Mouse (Mus musculus) heart, adult 8-10 months (tissue): ENCODE measurements around the gene Nle1. TPM values are rescaled to one million over a fixed set of nuclear protein-coding genes. Genes with fewer than 3 reads are reported as not detected.
A peak's percentile ranks its signal among the peaks of the same experiment; 100 is the strongest.

Experiments
- DNase-seq: peaks from one replicate; pipeline ENCODE4 v3.0.0; 2022; ENCODE audit warnings: low spot score
- total RNA-seq, 4 experiments: library from RNA; stranded (reverse); gene quantifications; 2 replicates each; pipeline ENCODE4 v1.2.4; 2022

The Nle1 gene
- total RNA-seq, 4 experiments from 2014 or later = 7.0 to 13.0 (median 9.7) TPM

GRCm38 (mm10) chr11:82914711-82915352, 6.6 kb upstream of the Nle1 start:
- peak; percentile 79 for DNase-seq

DNA sequence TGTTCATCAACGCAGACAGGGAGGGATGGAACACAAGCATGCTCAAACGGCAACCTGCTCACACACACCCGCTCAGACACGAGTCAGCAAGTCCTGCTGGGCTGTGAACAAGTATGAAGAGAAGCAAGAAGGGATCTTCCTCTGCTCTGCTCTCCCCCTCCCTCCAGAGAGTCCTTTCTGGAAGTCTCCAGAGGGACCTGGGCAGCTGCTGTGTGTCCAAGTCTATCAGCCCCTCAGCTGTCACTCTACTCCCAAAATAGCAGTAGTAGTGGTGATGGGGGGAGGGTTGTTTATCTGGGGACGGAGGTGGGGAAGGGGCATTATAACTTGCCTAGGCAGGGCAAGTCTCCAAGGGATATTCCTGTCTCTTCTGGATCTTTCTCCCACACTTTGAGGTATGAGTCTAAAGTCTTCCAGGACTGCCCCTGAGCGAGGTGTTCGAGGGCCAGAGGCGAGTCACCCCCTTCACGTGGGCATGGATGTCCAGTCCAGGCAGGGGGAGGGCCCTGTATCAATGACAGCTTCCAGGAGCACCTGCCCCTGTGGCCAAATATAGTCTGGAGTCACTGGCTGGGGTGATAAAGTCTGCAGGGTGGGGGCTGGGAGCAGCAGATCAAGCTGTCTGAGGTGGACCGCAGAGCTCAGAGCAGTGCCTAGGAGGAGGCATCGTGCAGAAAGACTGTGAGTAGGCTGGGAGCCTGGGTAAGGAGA, 2.6 kb upstream of the Nle1 start:
- DNase-seq = peak; percentile 76

DNA sequence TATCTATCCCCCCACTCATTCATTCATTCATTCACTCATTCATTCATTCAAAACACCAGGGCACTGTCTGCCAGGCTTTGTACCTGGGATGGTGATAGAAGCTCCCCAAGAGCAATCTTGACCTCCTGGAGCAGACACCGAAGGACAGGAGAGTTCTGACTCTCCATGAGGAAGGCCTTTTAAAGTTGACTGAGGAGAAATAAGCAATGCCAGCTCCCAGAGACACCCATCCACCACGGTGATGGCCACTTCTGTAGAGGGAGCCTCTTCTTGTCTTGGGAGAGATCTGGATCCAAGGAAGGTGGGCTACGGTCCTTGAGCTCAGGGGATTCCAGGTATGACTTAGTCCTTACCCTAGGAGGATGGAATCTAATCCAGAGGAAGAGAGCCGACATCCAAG, 2.0 kb upstream of the Nle1 start, which contains the start of gene Unc45b:
TSS of gene Unc45b (plus strand) at position 301 of the 400 bp plus-strand sequence.
- DNase-seq = no peak

- DNase-seq = no peak
Observed at GRCm38 (mm10) chr11:82908608-82908989, 388 bp upstream of the Nle1 start.

GRCm38 (mm10) chr11:82905816-82906215, 2.4 kb downstream of the Nle1 start:
- no peak for DNase-seq

DNA sequence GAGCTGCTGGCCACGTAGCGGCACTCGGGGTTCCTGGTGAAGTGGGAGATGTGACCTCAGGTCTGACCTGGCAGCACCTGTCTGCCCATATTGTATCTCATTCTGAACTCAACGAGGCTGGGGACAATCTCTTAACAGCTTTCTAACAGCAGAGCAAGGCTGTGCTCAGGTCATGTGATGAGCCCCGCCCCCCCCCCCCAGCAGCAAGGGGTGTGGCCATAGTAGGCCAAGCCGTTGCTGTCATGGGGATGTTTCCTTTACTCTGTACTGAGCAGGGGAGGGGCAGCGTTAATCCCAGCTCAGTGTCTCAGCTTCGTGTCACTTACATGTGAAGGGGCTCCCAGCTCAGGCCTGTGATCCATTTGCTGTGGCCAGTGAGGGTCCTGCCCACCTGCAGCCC, 3.3 kb downstream of the Nle1 start:
- DNase-seq = no peak

DNA sequence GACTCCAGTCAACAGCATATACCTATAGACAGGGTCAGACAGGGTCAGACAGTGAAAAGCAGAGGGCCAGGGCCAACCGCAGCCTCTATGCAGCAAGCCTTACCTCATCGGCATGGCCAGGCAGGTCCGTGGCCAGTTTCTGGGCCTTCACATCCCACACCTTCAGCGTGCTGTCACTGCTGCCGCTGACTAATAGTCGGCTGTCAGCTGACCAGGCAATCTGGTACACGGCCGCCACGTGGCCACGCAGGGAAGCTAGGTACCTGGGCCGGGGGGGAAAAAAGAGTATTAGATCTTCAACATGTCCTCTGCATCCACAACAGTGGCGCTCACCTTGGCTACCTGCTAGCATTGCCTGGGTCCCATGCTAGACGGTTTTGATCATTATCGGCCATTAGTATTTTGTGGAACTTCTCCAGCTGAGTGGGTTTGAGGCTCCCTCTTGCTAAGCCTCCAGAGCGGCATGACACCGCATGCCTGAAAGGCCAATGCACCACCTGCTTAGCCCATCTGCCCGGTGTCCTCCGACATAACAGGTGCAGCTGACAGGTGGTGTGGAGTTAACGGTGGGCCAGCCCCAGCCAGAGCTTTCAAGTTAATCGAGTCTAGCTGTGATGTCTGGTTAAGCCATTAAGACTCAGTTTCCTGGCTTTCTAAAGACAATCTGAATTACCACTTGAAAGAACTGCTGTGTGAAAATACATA, 6.5 kb downstream of the Nle1 start:
- no peak for DNase-seq

DNA sequence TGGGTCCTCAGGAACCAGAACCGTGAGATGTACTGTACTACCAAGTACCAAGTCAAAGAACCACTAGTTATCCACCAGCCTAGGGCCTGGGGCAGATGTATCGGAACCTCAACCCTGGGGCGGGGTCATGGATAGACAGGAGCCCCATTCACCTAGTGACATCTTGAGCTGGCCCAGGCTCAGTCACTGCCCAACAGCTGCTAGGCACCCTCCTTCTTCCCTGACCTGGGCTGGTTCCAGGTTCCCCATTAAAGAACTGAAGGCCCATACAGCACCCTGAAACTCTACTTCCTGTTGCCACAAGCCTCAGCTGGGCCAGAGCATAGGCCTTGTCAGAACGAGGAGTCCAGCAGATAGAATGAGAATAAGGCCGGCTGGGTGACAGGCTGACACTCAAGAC, 8.5 kb downstream of the Nle1 start:
- no peak for DNase-seq

DNA sequence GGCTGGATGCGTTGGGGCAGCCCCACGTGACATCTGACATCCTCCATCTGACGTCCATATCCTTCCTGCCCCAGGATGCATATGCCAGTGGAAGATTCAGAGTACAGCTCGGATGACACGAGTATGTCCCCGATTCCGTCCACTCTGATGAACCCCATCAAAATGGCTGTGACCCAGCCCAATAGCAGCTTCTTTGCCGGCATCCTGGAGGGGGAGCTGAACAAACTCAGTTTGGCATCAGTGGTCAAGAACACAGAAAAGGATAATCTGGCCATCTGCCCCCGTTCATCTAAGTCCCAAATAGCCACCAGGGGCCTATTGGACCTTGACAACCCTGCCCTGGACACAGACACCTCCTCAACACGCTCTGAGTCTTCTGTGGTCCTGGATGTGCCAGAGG, 10.7 kb downstream of the Nle1 start:
- DNase-seq = no peak

DNA sequence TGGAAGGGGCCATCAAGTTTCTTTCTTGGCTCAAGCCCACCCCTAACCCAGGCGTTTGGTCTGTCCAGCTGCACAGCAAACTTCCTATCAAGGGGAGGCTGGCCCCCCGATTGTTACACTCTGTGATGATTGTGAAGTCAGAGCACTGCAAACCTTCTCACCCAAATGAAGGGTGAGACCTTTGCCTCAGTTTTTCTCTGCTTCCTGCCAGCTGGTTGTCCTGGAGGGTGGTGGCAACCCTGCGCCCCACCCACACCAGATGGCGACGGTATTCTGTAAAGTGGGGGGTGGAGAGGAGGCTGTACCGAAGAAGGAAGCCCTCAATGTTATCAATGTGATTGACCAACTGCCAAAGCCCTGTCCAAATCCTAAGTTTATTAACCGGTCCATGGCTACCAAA, 16.3 kb downstream of the Nle1 start, which contains the start of gene Fndc8:
TSS of gene Fndc8 (plus strand) at position 189 of the 400 bp plus-strand sequence.
- no peak for DNase-seq

- DNase-seq = peak; percentile 93
Observed at GRCm38 (mm10) chr11:82890342-82890762, 17.9 kb downstream of the Nle1 start, which contains the start of gene Rad51d. Gene Rad51d (minus strand): TSS chr11:82890614.

DNA sequence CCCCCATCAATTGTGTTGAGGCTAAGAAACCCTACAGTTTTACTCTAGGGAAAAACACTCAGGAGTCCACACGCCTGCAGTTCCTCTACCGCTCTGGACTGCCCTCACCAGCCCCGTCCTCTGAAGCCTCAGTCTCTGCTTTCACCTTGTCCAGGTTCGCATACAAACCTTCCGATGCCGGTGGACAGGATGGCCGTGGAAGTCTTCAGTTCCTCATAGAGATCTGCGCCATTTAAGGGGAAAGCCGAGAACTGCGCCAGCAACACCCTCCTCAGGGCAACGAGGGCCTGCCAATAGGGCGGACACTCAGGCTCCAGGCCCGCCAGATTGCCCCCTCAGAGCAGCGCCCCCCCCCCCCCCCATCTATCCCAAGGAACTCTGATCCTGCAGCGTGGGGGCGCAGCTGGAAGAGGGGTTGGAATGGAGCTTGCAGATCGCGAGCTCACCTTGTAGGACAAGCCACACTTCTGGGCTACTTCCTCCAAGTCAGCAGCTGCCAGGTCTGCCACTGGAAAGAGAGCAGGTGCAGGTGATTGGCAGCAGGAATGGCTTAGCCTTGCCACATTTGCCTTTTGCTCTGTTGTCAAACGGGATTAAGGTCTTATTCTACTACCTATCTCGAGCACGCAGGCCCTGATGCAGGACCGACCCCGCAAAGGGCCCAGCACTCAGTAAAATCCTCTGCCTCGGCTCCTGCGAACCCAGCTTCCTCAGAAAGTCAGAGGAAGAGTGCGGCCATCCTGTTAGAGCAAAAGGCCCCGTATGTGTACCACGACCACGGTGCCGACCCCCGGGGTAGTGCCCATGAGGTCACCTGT, 18.5 kb downstream of the Nle1 start:
- DNase-seq = no peak

DNA sequence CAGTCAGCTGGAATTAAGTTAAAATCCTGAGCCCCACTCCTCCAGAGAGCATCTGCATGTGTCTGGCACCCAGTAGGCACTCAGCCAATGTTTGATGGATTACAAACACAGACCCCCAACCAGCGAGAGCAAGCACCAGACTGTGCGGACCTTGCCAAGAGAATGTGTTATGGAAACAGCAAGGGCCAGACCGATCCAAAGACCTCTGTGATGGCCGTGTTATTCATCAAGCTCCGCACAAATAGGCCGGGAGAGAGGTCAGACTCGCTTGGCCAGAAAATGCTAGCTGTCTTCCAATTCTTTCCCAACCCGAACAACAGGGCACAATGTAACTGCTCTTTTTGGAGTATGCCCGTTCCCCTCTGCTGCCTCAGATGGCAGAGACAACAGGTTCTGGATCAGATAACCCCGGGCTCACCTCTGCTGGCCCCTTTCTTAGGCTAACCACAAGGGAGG, 19.7 kb downstream of the Nle1 start:
- DNase-seq = no peak

GRCm38 (mm10) chr11:82886559-82886958, 21.7 kb downstream of the Nle1 start:
- no peak for DNase-seq

DNA sequence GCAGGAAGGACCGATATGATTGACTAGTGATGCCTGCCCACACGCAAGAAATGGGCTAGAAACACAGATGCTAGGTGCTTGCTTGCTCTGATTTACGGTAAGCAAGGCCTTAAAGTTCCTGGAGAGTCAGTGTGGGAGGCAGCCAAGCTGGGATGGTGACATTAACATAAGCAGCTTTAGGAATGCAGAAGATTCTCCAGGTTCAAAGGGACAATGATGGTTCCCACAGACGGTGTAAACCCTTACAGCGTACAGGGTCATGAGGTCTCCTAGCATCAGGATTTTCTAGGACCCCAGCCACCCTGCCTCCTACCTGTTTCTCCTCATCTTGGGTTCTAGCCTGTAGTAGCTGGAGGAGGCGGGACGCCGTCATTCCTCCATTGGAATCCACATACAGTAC, 25.0 kb downstream of the Nle1 start:
- DNase-seq = no peak

DNA sequence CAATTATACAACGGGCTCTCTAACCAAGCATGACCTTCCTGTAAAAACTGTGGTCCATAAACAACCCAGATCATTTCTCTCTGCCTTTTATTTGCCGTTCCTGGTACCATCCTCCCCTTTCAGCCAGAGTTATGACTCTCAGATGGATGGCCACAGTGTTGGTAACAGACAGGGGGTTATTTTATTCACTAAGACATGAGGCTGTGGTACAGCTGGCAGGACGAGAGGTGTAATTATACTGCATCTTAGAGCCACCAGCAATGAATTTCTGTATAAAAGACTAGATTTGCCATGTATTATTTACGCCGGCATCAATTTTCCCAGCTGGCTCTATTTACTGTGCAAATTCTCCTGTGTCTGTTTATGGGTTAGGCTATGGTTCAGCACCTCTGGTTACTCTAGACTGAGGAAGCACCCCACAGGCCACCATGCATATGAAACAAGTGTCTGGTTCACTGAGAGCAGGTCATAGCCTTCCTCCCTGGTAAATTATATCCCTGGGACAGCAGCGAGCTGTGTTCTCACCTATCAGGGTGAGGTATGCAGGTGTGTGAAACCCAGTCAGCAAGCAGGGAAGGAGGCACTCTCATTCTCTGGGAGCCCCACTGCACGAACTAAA, 30.4 kb downstream of the Nle1 start:
- DNase-seq = no peak

GRCm38 (mm10) chr11:82875631-82876030, 32.6 kb downstream of the Nle1 start:
- no peak for DNase-seq

DNA sequence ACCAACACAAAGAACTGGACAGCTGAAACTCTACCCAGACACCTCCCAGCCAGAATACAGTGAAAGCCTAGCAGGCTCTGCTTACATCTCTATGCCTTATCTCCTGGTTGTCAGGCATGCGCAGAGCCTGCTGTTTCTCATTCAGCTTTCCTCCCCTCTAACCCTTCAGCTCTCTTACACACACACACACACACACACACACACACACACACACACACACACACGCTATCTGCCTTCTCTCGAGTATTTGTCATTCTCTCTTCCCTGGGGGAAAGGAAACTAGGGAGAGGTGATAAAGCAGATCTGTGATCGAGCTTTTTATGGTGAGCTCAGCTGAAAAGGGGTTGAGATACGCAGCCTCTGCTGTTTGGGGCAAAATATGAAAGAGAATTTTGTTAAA, 33.3 kb downstream of the Nle1 start:
- no peak for DNase-seq

- DNase-seq = peak; percentile 87
Observed at GRCm38 (mm10) chr11:82871031-82871446, 37.2 kb downstream of the Nle1 start, which contains the start of gene Rffl. Gene Rffl (minus strand): TSS chr11:82871210.

- peak; percentile 55 for DNase-seq
Observed at GRCm38 (mm10) chr11:82870173-82871030, 37.8 kb downstream of the Nle1 start.
